Mouse (Mus musculus): ENCODE measurements around the gene Foxn3. TPM values are rescaled to one million over a fixed set of nuclear protein-coding genes. Genes with fewer than 3 reads are reported as not detected.
A peak's percentile ranks its signal among the peaks of the same experiment; 100 is the strongest.

Gene Foxn3
- polyA plus RNA-seq, 1 experiment from 2014 or later = 94.3 TPM

DNA sequence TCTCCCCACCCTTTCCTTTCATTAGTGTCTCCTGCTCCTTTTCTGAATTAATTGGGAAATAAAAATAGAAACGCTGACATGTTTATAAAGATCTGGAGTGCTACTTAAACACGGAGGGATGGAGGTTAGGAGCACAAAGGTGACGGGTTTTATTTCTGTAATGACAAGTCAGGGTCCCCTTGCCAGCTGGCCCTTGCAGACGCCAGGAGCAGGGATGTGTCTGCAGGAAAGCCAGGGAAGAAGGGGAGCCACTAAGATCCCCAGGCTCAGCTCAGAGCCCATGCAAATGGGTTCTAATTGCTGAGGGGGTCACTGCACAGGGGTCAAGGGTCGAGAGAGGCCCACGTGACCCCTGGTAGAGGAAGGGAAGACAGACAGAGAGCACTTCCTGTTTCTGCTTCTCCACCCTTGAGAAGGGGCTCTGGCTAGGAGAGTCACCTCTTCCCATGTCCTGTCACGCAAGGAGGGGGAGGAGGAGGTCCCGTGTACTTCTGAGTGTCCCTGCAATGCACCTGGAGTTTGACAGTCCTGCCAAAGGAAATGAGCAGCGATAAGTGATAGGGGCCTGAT lies 36.7 kb downstream of the Foxn3 start:
- H3K4me1 ChIP-seq (ENCODE audit: insufficient read depth, low read depth, low read length) = no peaks in the 10 kb centered on the region; the same call in 1 of the 2 replicates
- DNase-seq (ENCODE audit: low spot score) (peak; percentile 15), ATAC-seq (no peak)
- 45% methylated on average over 9 of the region's 9 CpGs for WGBS
- H3K4me3 ChIP-seq (ENCODE audit: low read depth, low read length) = no peak overlapping the region
- H3K9ac ChIP-seq (replicated peaks; ENCODE audit: low read depth) = no peak overlapping the region
- no peak overlapping the region for H3K4me2 ChIP-seq (replicated peaks; ENCODE audit: low read depth, low read length)
- no peaks in the 10 kb centered on the region for H3K27me3 ChIP-seq (replicated peaks; ENCODE audit: insufficient read depth, low read length)
- no peaks in the 10 kb centered on the region for H3K9me3 ChIP-seq (ENCODE audit: low read length)
- TF ChIP-seq EP300 (IDR thresholded peaks at IDR 0.05) (no peak), CTCF (IDR thresholded peaks at IDR 0.05) (no peak)
- H3K27ac ChIP-seq (ENCODE audit: low read length) = no peak overlapping the region
- H3K36me3 ChIP-seq (ENCODE audit: insufficient read depth, low read length) = no peaks in the 10 kb centered on the region

DNA sequence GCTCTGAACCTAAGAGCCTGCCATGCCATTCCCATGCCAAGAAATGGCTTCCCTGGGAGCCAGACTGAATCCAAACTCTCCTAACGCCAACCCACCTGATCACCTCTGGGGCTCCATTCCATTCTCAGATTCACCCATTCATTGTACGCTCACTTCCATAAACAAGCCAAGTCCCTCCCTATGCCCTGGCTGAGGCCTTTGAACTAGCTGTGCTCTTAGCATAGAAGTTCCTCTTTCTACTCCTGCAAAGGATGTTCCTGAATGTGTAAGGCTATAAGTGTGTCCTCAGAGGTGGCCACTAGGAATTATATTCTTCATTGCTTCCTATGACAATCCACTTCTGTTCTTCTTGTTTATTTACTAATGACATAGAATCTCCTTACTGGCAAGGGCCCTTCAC lies 40.5 kb downstream of the Foxn3 start:
- Histone ChIP-seq H3K9ac (replicated peaks; ENCODE audit: low read depth) (no peak overlapping the region), H3K9me3 (ENCODE audit: low read length) (no peaks in the 10 kb centered on the region), H3K36me3 (ENCODE audit: insufficient read depth, low read length) (no peaks in the 10 kb centered on the region), H3K27ac (ENCODE audit: low read length) (no peak overlapping the region), H3K27me3 (replicated peaks; ENCODE audit: insufficient read depth, low read length) (no peaks in the 10 kb centered on the region), H3K4me2 (replicated peaks; ENCODE audit: low read depth, low read length) (no peak overlapping the region), H3K4me3 (ENCODE audit: low read depth, low read length) (no peak overlapping the region), H3K4me1 (ENCODE audit: insufficient read depth, low read depth, low read length) (peaks cover 3% of the 10 kb centered on the region; the same call in 1 of the 2 replicates)
- DNase-seq (ENCODE audit: low spot score) (peak; percentile 9), ATAC-seq (no peak)
- TF ChIP-seq EP300 (IDR thresholded peaks at IDR 0.05) (no peak), CTCF (IDR thresholded peaks at IDR 0.05) (no peak)
- WGBS = 86% methylated on average over 2 of the region's 2 CpGs

DNA sequence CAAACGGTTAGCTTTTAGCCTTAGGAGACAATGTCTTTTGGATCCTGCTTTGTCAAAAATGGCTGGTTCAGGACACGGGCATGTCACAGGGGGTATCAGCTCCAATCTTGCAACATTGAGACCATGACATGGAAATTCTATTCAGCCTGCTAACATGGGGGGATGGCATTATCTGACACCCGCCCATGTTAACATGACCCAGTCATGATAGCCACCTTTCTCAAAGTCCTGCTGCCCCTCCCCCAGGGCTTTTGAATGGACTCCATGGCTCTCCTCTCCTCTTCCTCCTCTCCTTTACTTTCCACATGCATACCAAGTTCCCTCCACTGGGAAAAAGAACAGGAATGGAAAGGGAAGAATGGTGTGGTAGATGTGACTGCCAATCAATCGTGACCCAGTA lies 43.5 kb downstream of the Foxn3 start:
- no peaks in the 10 kb centered on the region for H3K36me3 ChIP-seq (ENCODE audit: insufficient read depth, low read length)
- no peak overlapping the region for H3K4me2 ChIP-seq (replicated peaks; ENCODE audit: low read depth, low read length)
- H3K27ac ChIP-seq (ENCODE audit: low read length) = no peak overlapping the region
- H3K27me3 ChIP-seq (replicated peaks; ENCODE audit: insufficient read depth, low read length) = no peaks in the 10 kb centered on the region
- no peak for ATAC-seq
- 85% methylated on average over 4 of the region's 4 CpGs for WGBS
- no peak for TF ChIP-seq CTCF (IDR thresholded peaks at IDR 0.05)
- H3K4me3 ChIP-seq (ENCODE audit: low read depth, low read length) = no peak overlapping the region
- no peaks in the 10 kb centered on the region for H3K9me3 ChIP-seq (ENCODE audit: low read length)
- no peak for DNase-seq (ENCODE audit: low spot score)
- H3K4me1 ChIP-seq (ENCODE audit: insufficient read depth, low read depth, low read length) = 0 out of 2 replicates have a peak, but pooled peaks cover 3% of the 10 kb centered on the region
- H3K9ac ChIP-seq (replicated peaks; ENCODE audit: low read depth) = no peak overlapping the region

DNA sequence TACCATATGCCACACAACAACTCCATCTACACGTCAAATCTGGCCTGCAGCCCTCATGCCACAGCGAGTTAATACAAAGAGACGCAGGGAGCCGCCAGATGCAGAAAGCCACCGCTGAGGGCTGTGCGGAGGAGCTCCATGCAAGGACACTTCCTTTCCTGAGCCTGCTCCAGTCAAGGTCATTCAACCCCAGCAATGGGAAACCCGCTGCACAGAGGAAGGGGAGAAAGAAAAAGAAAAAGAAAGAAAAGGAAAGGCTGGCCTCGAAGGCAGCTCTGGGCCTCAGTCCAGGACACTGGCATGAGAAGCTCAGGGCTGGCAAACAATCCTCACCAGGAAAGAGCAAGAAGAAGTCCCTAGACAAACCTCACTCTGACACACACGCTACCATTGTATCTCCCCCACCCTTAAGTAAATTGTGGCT lies 44.2 kb downstream of the Foxn3 start:
- ATAC-seq = no peak

DNA sequence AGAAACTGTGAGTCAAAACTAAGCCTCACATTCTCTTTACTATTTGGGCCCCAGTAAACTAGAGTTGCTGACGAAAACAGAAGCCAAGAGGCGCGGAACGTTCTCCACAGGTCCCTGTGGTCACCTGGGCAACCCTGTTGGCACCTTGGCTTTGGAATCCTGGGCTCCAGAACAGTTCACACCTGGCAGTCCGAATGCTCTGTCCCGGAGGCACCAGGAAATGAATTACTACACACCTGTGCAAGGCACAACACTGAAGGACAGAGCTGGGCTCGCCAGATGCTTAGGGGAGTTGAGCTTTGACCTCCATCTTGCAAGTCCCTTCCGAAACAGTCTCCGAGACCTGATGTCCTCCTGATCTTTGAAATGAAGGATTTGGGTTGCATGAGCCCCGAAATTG lies 44.7 kb downstream of the Foxn3 start:
- H3K9me3 ChIP-seq (ENCODE audit: low read length) = no peaks in the 10 kb centered on the region
- no peaks in the 10 kb centered on the region for H3K36me3 ChIP-seq (ENCODE audit: insufficient read depth, low read length)
- TF ChIP-seq CTCF (IDR thresholded peaks at IDR 0.05) (no peak), EP300 (IDR thresholded peaks at IDR 0.05) (no peak)
- H3K4me3 ChIP-seq (ENCODE audit: low read depth, low read length) = no peak overlapping the region
- 0 out of 2 replicates have a peak, but pooled peaks cover 5% of the 10 kb centered on the region for H3K4me1 ChIP-seq (ENCODE audit: insufficient read depth, low read depth, low read length)
- H3K9ac ChIP-seq (replicated peaks; ENCODE audit: low read depth) = no peak overlapping the region
- ATAC-seq (no peak), DNase-seq (ENCODE audit: low spot score) (no peak)
- H3K4me2 ChIP-seq (replicated peaks; ENCODE audit: low read depth, low read length) = no peak overlapping the region
- H3K27ac ChIP-seq (ENCODE audit: low read length) = no peak overlapping the region
- WGBS = 96% methylated on average over 10 of the region's 10 CpGs
- H3K27me3 ChIP-seq (replicated peaks; ENCODE audit: insufficient read depth, low read length) = no peaks in the 10 kb centered on the region

More for the DNA sequence above, 44.2 kb downstream of the Foxn3 start:
- no peaks in the 10 kb centered on the region for H3K9me3 ChIP-seq (ENCODE audit: low read length)
- 41% methylated on average over 9 of the region's 9 CpGs for WGBS
- no peak overlapping the region for H3K9ac ChIP-seq (replicated peaks; ENCODE audit: low read depth)
- 0 out of 2 replicates have a peak, but pooled peaks cover 5% of the 10 kb centered on the region for H3K4me1 ChIP-seq (ENCODE audit: insufficient read depth, low read depth, low read length)
- no peak overlapping the region for H3K4me2 ChIP-seq (replicated peaks; ENCODE audit: low read depth, low read length)
- TF ChIP-seq CTCF (IDR thresholded peaks at IDR 0.05) (no peak), EP300 (IDR thresholded peaks at IDR 0.05) (no peak)
- no peaks in the 10 kb centered on the region for H3K27me3 ChIP-seq (replicated peaks; ENCODE audit: insufficient read depth, low read length)
- no peak for DNase-seq (ENCODE audit: low spot score)
- H3K27ac ChIP-seq (ENCODE audit: low read length) = no peak overlapping the region
- H3K36me3 ChIP-seq (ENCODE audit: insufficient read depth, low read length) = no peaks in the 10 kb centered on the region
- no peak overlapping the region for H3K4me3 ChIP-seq (ENCODE audit: low read depth, low read length)

DNA sequence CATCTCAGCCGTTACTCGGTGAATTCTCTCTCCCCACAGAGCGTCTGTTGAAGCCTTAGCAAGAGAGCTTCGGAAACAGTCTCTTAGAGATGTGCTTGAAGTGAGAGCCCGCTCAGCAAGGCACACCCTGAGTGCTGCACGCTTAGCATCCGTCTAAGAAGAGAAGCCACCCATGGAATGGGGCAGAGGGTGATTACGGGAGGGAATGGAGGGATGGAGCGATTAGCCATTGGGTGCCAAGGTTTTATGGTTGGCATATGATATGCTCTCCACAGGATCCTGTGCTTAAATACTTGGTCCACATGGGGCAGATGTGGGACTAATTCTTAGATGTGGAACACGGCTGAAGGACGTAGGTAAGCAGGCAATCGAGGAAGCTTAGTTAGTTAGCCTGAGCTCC lies 45.3 kb downstream of the Foxn3 start:
- H3K36me3 ChIP-seq (ENCODE audit: insufficient read depth, low read length) = no peaks in the 10 kb centered on the region
- no peaks in the 10 kb centered on the region for H3K27me3 ChIP-seq (replicated peaks; ENCODE audit: insufficient read depth, low read length)
- ATAC-seq (no peak), DNase-seq (ENCODE audit: low spot score) (no peak)
- H3K27ac ChIP-seq (ENCODE audit: low read length) = no peak overlapping the region
- TF ChIP-seq EP300 (IDR thresholded peaks at IDR 0.05) (no peak), CTCF (IDR thresholded peaks at IDR 0.05) (no peak)
- H3K9ac ChIP-seq (replicated peaks; ENCODE audit: low read depth) = no peak overlapping the region
- H3K4me3 ChIP-seq (ENCODE audit: low read depth, low read length) = no peak overlapping the region
- no peaks in the 10 kb centered on the region for H3K9me3 ChIP-seq (ENCODE audit: low read length)
- 86% methylated on average over 12 of the region's 12 CpGs for WGBS
- 0 out of 2 replicates have a peak, but pooled peaks cover 5% of the 10 kb centered on the region for H3K4me1 ChIP-seq (ENCODE audit: insufficient read depth, low read depth, low read length)
- no peak overlapping the region for H3K4me2 ChIP-seq (replicated peaks; ENCODE audit: low read depth, low read length)
